11 mouse cellular contexts compared by ENCODE assay signal in genomic region chr5:64299508-64300324, GRCm38 (mm10).
A peak's percentile ranks its signal among the peaks of the same experiment; 100 is the strongest.
DNase-seq lines count a peak whose midpoint lies in the region; ATAC-seq and TF ChIP-seq lines count a peak whose summit lies in the region.
"Had no signal": no experiment of that assay in that cellular context is flagged by ENCODE, and none has a peak within 500 bp of the region (broad histone marks: within the 10 kb centered on the region; RNA-seq: fewer than 3 reads in every experiment).

No protein-coding gene starts in this region.

- no peaks in the 10 kb centered on the region for H3K27me3 ChIP-seq in kidney, embryonic 15.5 days
- H3K27me3 ChIP-seq: forebrain, embryonic 13.5 days; hindbrain, embryonic 15.5 days; limb, embryonic 15.5 days had no signal

- no peak overlapping the region for H3K9ac ChIP-seq in kidney, embryonic 15.5 days
- H3K9ac ChIP-seq: hindbrain, embryonic 15.5 days; limb, embryonic 15.5 days had no signal

- ATAC-seq in kidney, embryonic 15.5 days (replicated peaks; ENCODE audit: low FRiP score), result no peak
- 0 out of 2 replicates have a peak, but pooled peaks have one; percentile 34 for ATAC-seq in megakaryocyte, adult 5-6 weeks (ENCODE audit: poor library complexity, severe bottlenecking)

- intact Hi-C loops in left cerebral cortex, adult 2 months (cut with DNase I), result loop anchor here (5.0 to 10.0 kb wide), 2 partner anchors 43 to 665 kb away; partner anchors contain the start of gene Tlr6

- no peak for TF ChIP-seq CTCF in left cerebral cortex, adult 2 months (IDR thresholded peaks at IDR 0.05)

- H3K4me2 ChIP-seq in kidney, embryonic 15.5 days, result no peak overlapping the region
- H3K4me2 ChIP-seq: limb, embryonic 15.5 days had no signal

- no peaks in the 10 kb centered on the region for H3K9me3 ChIP-seq in kidney, embryonic 15.5 days (replicated peaks)
- H3K9me3 ChIP-seq: forebrain, embryonic 13.5 days; hindbrain, embryonic 15.5 days; limb, embryonic 15.5 days had no signal

- peaks cover 46% of the 10 kb centered on the region for H3K4me1 ChIP-seq in kidney, embryonic 15.5 days

- peak overlapping the region; percentile 63 for H3K27ac ChIP-seq in kidney, embryonic 15.5 days
- no peak overlapping the region for H3K27ac ChIP-seq in left cerebral cortex, adult 2 months
- H3K27ac ChIP-seq: forebrain, embryonic 13.5 days; hindbrain, embryonic 15.5 days had no signal

- H3K36me3 ChIP-seq in kidney, embryonic 15.5 days, result peaks cover 17% of the 10 kb centered on the region
- H3K36me3 ChIP-seq: hindbrain, embryonic 15.5 days had no signal

- 66% methylated on average over 7 of the region's 7 CpGs for WGBS in kidney, embryonic 15.5 days

- no peak for DNase-seq in kidney, postnatal 4 days
- DNase-seq in 3T3-L1 (ENCODE audit: low read depth, low spot score) (peak; percentile 63), NIH3T3 (ENCODE audit: low read depth) (peak; percentile 71)
- no peak for DNase-seq in left cerebral cortex, adult 2 months (ENCODE audit: extremely low spot score in 1 of 2, low spot score in 2 of 2)
- DNase-seq in gastrocnemius, adult 8-10 months (ENCODE audit: low spot score in 2 of 2), result no peak
- DNase-seq: layer of hippocampus, adult 9-11 months had no signal

- no peak overlapping the region for H3K4me3 ChIP-seq in kidney, embryonic 15.5 days (replicated peaks)
- H3K4me3 ChIP-seq in left cerebral cortex, adult 2 months, result no peak overlapping the region
- H3K4me3 ChIP-seq: forebrain, embryonic 13.5 days; limb, embryonic 15.5 days had no signal

Comparison
In these comparisons a context has a peak if more than half of its experiments do, and no peak if none do; other contexts are left out.
1. DNase-seq: peak in 3T3-L1 (single experiment) and NIH3T3 (single experiment); none in kidney, postnatal 4 days (0 of 2), left cerebral cortex, adult 2 months (0 of 2) and gastrocnemius, adult 8-10 months (0 of 2).